Mouse (Mus musculus): Measurements from ENCODE around the gene Gdf3. TPM values are rescaled to one million over a fixed set of nuclear protein-coding genes. Genes with fewer than 3 reads are reported as not detected.
"Not testable (repeated sequence)": the region's sequence is repeated elsewhere in the genome, so short reads cannot be mapped to it uniquely, and the experiment has no call there.

The Gdf3 gene
- not detected for total RNA-seq (2021)
- long read RNA-seq: 0 reads

DNA sequence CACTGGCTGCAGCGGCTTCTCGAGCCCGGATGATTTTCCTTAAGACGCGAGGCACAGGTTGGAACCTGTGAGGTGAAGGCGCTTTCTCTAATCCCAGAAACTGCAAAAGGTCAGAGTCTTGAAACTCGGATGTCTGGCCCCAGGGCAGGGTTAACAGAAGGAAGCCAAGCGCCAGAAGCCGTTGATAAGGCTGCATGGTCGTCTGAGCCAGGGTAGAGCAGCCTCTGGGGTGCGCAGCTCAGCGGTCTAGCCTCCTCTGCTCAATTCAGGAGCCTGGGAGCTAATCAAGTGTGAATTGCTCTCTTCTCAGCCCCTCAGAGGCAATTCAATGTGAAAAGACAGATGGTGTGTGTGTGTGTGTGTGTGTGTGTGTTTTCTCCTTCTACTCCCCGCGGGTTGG lies at the start of gene Gdf3:
TSS of gene Gdf3 (minus strand) at position 317 of the 400 bp plus-strand sequence.
- DNase-seq (ENCODE audit: low spot score in 2 of 2): no peak

DNA sequence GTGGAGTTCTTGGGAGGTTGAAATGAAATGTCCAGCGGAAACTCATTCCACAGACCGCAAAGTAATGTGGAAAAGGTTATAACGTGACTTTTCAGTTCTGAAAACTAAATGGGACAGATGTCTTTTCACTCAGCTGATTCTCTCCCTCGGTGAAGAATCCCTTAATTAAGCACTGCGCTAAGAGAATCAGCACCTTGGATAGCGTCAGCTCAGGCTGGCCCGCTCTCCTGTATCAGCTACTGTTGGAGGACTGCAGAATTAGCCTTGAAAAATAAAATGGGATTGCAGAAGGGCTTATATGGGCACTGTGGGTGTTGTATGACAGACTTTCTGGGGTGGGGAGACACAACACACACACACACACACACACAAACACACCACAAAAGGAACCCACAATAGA lies 49.7 kb upstream of the Gdf3 start:
- DNase-seq (ENCODE audit: low spot score in 2 of 2): no peak

DNA sequence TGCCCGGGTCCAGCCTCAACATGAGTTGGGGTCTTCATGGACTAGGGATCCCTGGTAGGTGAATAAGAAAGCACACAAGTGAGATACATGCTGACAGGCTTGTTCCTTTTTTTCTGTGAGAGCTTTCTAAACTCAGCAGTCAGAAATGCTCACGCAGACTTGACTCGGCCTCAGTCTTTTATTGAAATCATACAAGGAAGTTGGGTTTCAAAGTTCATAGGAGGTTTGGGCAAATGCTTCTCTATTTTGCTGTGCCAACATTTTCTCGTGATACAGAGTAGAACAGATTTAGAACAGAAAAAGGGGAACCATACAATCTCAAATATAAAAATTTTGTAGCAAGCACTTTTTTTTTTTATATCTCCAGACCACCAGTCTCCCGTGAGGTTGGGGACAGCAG lies 47.7 kb upstream of the Gdf3 start:
- DNase-seq (ENCODE audit: low spot score in 2 of 2): no peak

DNA sequence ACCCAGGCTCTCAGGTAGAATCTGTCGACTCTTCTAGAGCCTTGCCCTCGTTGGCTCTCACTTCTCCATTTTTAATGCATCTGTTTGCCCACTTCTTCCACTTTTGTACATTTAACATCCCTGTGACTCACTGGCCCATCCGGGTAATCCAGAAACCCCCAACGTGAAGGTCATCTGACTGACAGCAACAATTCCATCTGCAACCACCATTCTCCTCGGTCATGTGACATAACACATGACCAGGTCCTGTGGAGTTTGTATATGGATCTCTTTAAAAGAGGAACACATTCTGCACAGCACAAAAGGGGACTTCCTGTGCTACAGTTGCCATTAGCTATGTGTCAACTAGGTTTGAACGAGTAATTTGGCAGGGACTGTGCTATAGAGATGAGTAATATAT lies 44.4 kb upstream of the Gdf3 start:
- DNase-seq (ENCODE audit: low spot score in 2 of 2): no peak

DNA sequence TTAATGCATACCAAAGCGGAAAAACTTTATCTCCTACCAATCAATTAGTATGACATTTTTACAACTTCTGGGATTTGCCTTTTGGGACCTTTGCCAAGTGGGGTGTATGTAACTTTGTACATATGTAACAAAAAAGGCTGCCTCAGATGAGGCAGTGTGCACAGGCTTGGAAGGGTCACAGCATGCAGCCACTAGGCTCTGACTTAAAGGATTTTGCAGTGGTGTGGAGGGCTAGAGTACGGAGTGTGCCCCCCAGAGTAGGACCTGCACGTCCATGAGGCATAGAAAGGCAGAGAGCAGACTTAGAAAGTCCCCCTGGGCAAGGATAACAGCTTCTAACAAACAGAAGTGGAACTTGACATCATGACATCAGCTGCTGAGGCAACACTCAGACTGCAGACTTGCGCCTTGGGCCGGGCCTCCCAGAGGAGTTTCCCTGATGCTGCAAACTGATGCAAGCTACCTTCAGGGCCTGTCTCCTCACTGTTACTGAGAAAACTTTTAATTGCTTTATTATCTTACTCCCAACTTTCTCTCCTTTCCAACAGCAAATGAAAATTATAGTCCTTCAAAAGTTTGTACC lies 40.6 kb upstream of the Gdf3 start:
- DNase-seq (ENCODE audit: low spot score in 2 of 2): no peak

DNA sequence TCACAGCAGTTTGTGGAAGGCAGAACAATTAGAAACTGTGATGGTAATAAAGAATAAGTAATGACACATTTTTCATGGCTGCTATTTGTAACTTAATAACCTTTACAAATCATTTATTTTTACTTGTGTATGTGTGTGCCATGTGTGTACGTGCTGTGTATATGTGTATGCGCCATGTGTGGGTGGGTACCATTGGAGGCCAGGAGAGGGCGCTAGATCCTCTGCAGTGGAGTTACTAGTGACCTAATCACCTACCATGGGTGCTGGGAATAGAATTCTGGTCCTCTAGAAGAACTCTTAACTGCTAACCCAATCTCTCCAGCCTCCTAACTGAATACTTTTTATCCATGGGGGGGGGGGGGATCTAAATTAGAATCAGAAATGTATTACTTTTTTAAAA lies 40.0 kb upstream of the Gdf3 start:
- DNase-seq (ENCODE audit: low spot score in 2 of 2): no peak

DNA sequence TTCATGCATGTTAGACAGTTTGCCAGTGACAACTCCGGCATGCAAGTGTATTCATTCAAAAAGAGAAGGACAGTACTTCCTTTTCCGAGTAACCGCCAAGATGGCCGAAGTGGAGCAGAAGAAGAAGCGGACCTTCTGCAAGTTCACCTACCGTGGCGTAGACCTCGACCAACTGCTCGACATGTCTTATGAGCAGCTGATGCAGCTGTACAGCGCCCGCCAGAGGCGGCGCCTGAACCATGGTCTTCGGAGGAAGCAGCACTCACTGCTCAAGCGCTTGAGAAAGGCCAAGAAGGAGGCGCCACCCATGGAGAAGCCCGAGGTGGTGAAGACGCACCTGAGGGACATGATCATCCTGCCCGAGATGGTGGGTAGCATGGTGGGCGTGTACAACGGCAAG lies 34.3 kb upstream of the Gdf3 start:
- not testable (repeated sequence) for DNase-seq (ENCODE audit: low spot score in 2 of 2)

DNA sequence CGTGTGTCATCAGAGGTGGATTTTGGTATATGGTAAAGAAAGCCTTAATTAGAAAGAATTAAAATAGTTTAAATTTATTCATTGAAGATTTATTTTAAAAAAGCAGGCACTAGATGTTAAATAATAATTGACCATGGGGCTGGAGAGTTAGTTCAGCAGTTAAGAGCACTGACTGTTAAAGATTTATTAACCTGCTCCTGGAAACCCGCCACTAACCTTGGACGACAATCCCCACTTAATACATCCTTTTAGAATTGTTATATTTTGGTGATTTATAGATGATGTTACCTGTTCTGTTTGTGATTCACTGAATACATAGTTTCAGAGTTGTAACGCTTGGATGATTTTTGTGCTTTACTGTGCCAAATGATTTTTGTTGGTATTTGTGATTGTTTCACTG lies 27.7 kb upstream of the Gdf3 start:
- not testable (repeated sequence) for DNase-seq (ENCODE audit: low spot score in 2 of 2)

DNA sequence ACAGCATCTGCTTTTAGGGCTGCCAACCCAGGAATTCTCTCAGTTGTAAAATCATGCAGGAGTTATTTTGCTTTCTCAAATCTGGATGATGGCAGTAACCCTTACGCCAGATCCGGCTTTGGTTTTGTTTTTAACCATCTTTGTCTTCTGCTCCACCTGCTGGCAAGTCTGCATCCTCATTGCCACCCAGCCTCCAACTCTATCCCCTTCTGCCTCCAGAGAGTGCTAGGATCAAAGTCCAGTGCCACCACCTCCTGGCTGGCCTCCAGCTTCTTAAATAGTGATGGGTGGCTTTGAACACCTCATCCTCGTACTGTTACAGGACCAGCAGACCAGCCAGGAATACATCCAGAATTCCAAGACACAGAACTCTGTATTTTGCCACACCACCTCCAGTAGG lies 26.8 kb upstream of the Gdf3 start:
- DNase-seq (ENCODE audit: low spot score in 2 of 2): no peak

DNA sequence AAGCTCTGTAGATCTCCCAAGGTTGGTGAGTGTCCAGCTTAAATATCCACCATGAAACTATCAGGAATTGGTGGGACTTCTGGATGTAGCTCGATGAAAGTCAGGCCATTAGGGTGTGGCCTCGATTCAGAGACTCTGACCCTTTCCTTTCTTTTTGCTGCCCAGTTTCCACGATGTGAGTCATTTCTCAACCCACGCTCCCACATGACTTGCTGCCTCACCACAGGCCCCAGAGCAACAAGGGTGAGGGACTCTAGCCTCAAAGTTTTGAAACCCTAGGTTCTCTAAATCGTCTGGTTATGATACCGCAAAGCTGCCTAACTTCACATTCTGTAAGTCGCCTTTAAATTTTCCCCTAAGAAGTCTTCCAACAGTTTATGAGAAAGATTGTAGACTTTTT lies 25.4 kb upstream of the Gdf3 start:
- DNase-seq (ENCODE audit: low spot score in 2 of 2): no peak

DNA sequence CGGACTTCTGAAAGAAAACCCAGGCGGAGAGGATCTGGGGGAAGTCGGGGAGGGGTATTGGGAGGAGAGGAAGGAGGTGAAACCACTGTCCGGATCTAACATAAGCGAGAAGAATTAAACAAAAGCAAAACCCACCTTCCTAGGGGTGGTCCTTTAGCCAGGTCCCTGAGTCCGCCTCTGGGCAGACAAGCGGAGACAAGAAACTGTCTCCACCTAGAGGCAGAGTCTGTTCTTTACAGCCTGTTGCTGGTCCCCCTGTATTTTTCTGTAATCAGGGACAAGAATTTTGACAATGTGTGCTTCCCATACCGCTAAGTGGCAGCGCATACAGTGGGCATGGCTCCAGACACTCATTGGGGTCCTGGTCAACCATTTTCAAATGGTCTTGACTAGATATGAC lies 23.5 kb upstream of the Gdf3 start:
- peak in 1 of 2 experiments; percentile 19 for DNase-seq (ENCODE audit: low spot score in 2 of 2)

DNA sequence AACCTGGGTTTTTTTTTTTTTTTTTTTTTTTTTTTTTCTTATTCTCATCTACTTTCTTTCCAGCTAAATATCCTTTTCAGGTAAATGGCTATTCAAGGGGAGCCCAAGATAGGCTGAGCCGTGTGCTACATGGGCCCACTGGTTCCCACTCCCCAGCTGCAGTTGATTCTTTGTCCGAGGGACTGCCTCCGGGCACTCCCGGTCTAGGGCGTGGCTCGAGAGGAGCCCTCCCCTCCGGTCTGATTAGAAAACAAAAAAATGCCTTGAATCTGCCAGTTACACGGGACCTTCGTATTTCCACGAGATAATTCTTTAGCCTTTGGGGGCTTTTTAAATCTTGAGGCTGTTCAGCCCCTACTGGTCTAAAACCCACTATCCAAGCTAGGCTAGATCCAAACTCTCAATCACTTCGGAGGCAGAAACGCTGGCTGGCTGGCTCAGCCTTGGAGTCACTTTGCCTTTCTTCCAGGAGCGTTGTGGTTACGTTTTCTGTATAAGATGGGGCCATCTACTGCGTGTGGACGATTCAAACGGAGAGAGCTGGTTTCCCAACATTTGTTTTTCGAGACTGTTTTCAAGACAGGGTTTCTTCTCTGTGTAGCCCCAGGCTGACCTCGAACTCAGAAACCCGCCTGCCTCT lies 17.7 kb upstream of the Gdf3 start:
- DNase-seq (ENCODE audit: low spot score in 2 of 2): no peak

DNA sequence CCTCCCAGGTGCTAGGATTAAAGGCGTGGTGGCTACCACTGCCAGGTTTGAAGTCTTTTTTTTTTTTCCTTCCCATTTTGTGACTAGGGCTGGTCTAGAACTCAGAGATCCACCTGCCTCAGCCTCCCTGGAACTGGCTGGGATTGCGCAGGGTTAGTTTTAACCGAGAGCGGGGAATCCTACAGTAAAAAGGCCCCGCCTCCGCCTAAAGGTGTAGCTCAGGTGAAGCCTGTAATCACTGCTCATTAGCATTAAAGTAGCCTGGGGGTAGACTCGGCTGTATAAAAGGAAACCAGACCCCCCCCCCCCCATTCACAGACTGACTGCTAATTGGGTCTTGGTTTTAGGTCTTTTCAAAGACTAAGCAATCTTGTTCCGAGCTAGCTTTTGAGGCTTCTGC lies 16.2 kb upstream of the Gdf3 start, which contains the start of gene Dppa3:
TSS of gene Dppa3 (plus strand) at position 301 of the 400 bp plus-strand sequence.
- DNase-seq (ENCODE audit: low spot score in 2 of 2): no peak

DNA sequence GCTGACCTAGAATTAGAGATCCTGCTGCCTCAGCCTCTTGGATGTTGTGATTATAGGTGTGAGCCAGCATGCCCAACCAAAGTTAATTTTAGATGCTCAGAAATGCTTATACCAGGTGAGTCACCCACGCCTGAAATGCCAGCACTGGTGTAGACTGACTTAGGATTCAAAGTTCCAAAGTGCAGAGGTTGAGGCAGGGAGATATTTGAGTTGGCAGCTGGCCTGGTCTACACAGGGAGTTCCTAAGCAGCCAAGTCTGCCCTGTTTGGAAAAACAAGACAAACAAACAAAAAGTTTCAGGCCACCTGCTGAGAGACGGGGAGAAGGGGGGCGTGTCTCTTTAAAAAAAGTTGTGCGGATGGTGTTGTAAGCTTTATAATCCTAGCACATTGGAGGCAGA lies 15.3 kb upstream of the Gdf3 start:
- no peak for DNase-seq (ENCODE audit: low spot score in 2 of 2)

DNA sequence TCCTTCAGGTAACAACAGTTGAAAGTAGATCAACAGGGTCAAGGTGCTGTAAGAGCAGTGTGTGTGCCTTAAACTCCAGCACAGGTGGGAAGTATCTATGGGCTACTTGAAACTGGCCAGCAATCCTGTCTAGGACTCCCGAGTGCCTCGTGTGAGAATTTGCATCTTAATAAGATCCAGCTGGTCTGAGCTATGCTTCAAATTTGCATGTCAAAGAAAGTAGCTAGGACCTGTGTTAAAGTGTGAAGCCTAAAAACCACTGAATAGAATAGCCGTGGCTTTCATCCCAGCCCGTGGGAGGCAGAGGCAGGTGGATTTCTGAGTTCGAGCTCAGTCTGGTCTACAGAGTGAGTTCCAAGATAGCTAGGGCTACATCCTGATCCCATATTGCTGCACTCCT lies 14.6 kb upstream of the Gdf3 start:
- DNase-seq (ENCODE audit: low spot score in 2 of 2): no peak

DNA sequence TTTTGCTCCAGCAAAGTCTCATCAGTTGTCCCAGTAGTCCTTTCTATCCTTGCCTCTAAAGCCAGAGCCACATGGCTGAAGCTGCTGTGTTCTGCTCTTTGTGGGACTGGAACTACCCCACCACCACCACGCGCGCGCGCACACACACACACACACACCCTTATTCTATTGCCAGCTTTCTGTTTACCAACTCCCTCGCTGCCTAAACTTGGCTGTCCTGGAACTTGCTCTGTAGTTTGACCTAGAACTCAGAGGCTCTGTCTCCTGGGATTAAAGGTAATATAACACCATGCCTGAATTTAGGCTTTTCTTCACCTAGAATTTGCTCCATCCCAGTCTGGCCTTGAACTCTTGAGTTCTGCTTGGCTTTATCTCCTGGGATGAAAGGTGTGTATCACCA lies 11.2 kb upstream of the Gdf3 start:
- no peak for DNase-seq (ENCODE audit: low spot score in 2 of 2)

DNA sequence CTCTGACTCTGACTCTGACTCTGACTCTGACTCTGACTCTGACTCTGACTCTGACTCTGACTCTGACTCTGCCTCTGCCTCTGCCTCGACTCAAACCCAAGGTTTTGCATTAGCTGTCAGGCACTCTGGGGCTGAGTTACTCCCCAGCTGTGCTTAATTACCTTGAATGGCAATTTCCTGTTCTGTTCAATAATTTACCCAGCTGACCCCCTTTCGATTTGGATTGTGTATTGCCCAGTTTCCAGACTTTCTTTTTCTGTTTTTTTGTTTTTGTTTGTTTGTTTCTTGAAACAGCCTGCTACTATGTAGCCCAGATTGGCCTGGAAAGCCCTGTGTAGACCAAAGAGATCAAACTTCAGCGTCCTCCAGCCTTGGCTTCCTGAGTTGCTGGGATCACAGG lies 6.1 kb upstream of the Gdf3 start:
- DNase-seq (ENCODE audit: low spot score in 2 of 2): no peak

DNA sequence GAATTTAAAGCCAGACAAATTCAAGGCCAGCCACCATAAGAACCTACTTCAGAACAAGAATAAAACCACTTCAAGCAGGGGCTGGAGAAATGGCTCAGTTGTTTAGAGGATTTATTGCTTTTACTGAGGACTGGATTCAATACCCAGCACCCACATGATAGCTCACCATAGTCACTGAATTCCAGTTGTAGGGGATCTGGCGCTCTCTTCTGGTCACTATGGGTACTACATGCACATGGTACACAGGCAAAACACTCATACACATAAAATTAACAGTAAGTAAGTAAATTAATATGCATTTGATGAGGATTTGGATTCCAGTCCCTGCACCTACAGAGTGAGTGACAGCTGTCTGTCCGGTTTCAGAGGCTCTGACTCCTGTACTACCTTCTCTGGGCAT lies 4.2 kb upstream of the Gdf3 start:
- DNase-seq (ENCODE audit: low spot score in 2 of 2): no peak

DNA sequence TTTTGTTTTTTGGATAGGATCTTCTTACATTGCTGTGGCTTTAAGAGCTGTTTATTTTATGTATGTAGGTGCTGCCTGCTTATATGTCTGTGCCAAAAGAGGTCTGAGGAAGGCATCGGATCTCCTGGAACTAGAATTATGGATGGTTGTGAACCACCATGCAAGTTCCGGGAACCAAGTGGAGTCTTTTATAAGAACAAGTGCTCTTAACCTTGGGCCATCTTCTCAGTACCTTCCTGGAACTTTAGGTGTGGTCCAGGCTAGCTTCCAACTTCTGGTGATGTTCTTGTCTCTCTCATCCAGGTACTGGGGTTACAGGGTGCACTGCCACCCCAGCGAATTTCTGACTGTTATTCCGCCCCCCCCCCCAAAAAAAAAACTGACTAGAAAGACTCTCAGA lies 2.5 kb upstream of the Gdf3 start:
- DNase-seq (ENCODE audit: low spot score in 2 of 2): no peak

DNA sequence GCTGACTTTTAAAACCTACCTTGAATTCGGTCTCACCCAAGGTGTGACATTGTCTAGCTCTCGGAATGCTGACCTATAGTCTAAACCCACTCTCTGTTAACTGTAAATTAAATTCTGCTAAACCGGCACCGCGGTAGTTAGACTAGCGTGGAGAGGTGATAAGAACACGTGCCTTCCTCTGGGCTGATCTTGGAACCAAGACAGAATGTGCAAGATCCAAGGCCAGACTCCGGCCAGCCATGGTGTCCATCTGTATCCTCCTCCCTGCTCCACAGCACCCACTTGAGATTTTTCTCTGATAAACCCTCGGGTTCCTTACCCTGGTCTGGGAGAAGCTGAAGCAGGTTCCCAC lies 534 bp downstream of the Gdf3 start:
- no peak for DNase-seq (ENCODE audit: low spot score in 2 of 2)

DNA sequence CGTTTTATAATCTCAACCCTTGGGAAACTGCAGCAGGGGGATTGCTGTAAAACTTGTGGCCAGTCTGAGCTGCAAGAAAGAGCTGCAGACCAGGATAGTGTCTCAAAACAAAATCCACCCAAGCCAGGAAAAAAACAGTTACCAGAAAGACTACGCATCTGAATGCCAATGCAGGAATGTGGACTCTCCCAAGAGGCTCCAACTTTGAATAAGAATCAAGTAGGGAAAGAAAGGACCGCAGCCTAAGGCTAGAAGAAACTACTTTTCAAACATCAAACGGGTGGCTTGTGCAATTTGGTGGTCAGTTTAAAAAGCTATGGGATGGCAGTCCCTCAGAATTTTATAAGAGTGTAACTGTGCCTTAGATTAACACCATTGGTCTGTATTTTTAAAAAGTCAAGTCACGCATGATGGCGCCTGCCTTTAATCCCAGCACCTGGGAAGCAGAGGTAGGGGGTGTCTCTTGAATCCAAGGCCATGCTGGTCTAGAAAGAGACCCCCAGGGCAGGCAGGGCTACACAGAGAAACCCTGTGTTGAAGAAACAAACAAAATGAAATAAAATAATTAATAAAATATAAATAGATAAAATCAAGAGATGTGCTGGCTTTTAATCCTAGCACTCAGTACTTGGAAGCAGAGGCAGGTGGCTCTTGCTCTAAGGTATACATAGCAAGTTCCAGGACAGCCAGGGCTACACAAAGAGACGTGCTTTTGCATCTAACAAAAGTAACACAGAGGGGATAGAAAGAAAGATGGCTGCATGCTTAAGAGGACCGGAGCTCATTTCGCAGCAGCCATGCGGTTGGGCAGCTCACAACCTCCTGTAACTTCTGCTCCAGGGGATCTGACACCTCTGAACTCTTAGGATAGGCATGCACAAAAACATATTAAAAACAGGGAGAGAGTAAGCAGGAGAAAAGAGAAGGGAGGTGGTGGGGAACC lies 1.2 kb downstream of the Gdf3 start:
- no peak for DNase-seq (ENCODE audit: low spot score in 2 of 2)

DNA sequence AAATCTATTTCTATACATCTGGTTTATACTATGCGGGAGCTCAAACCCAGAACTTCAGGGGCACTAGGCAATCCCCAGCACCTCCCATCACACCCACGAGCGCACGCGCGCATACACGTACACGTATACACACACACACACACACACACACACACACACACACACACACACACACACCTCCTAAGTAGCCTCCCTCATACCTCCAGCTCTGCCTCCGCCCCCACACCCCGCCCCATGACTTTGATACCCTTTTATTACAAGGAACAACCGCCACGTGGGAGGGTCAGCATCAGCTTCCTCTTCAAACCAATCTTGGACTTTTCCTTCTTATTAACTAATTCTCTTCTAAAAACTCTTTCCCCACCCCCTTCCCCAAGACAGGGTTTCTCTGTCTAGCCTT lies 2.2 kb downstream of the Gdf3 start:
- DNase-seq (ENCODE audit: low spot score in 2 of 2): no peak

Data from layer of hippocampus, adult 18-20 months (tissue).